Mouse (Mus musculus) hindbrain, embryonic 14.5 days (tissue): ENCODE measurements around the gene Tdrd1. TPM values are rescaled to one million over a fixed set of nuclear protein-coding genes. Genes with fewer than 3 reads are reported as not detected.
A peak's percentile ranks its signal among the peaks of the same experiment; 100 is the strongest.

Experiments
- ATAC-seq: fragments of 200-750 bp; cut with Nextera tagmentation; 2 replicates; pipeline ENCODE4 v1.8.0; 2017; ENCODE audit warnings: moderate number of reproducible peaks, mild to moderate bottlenecking, moderate TSS enrichment, moderate library complexity; ENCODE audit not compliant: low FRiP score
- DNase-seq: peaks from one replicate; pipeline ENCODE4 v3.0.0-alpha.2; 2015; ENCODE audit warnings: low spot score
- H3K27ac ChIP-seq: fragments of 300-500 bp; sonication (generic); 2 replicates; pipeline ENCODE4 v1.5.1; 2014; ENCODE audit warnings: mild to moderate bottlenecking, moderate library complexity
- H3K27me3 ChIP-seq: fragments of 300-500 bp; sonication (generic); 2 replicates; pipeline ENCODE4 v1.6.1; 2014; ENCODE audit warnings: mild to moderate bottlenecking, low read length, mixed read lengths; ENCODE audit not compliant: control insufficient read depth, insufficient read depth
- H3K36me3 ChIP-seq: fragments of 300-500 bp; sonication (generic); replicated peaks from 2 replicates; pipeline ENCODE4 v1.6.1; 2014; ENCODE audit not compliant: control insufficient read depth, insufficient read depth
- H3K4me1 ChIP-seq: fragments of 300-500 bp; sonication (generic); replicated peaks from 2 replicates; pipeline ENCODE4 v1.6.1; 2014; ENCODE audit warnings: antibody characterized with exemption, low read length, mixed read lengths; ENCODE audit not compliant: control insufficient read depth, insufficient read depth
- H3K4me2 ChIP-seq: fragments of 300-500 bp; sonication (generic); replicated peaks from 2 replicates; pipeline ENCODE4 v1.6.1; 2014; ENCODE audit warnings: mild to moderate bottlenecking, moderate library complexity
- H3K4me3 ChIP-seq: fragments of 300-500 bp; sonication (generic); replicated peaks from 2 replicates; pipeline ENCODE4 v1.5.1; 2014; ENCODE audit warnings: mild to moderate bottlenecking, low read length
- H3K9ac ChIP-seq: fragments of 300-500 bp; sonication (generic); 2 replicates; pipeline ENCODE4 v1.6.1; 2014
- H3K9me3 ChIP-seq: fragments of 300-500 bp; sonication (generic); 2 replicates; pipeline ENCODE4 v1.6.1; 2016; ENCODE audit warnings: low read length; ENCODE audit not compliant: control insufficient read depth
- WGBS: fragments of 180-500 bp; shearing (Covaris S2); extraction: QIAGEN DNeasy Blood & Tissue Kit; methylation state at CpG from one replicate; pipeline ENCODE4 v1.1.7; 2014; 5-methylcytosine and 5-hydroxymethylcytosine counted together
- polyA plus RNA-seq: library from polyadenylated mRNA; unstranded; fragments of >200 nt; fragmentation: Nextera tagmentation; extraction: Ambion mirVana; gene quantifications from 2 replicates; pipeline ENCODE4 v1.2.1, GENCODE M21; 2014

Gene Tdrd1
- polyA plus RNA-seq, 1 experiment from 2014 or later, result 1.3 TPM

DNA sequence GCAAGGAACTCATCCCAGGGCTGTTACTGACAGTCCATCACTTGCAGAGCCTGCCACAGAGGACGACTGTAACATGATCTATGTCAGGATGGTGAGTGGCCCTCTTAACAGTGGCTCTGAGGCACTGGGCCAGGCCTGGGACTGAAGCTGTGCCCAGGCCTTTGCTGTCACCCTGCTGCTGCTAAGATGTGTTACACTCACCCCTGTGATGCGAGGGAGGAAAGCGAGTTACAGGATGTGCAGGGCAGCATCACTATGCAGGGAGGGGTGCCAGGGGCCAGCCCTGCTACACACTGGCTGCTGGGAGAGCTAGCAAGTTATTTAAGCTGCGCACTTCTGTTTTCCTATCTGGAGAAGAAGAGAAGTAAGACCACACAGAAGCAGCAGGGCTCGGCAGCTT, 30.4 kb downstream of the Tdrd1 start:
- no peak for DNase-seq
- no peak for ATAC-seq
- no peaks in the 10 kb centered on the region for H3K9me3 ChIP-seq
- no peaks in the 10 kb centered on the region for H3K4me1 ChIP-seq
- no peak overlapping the region for H3K4me3 ChIP-seq
- no peak overlapping the region for H3K4me2 ChIP-seq
- H3K27ac ChIP-seq, result no peak overlapping the region
- H3K9ac ChIP-seq, result no peak overlapping the region
- H3K36me3 ChIP-seq, result no peaks in the 10 kb centered on the region
- no peaks in the 10 kb centered on the region for H3K27me3 ChIP-seq
- WGBS, result 51% methylated on average over 5 of the region's 5 CpGs

DNA sequence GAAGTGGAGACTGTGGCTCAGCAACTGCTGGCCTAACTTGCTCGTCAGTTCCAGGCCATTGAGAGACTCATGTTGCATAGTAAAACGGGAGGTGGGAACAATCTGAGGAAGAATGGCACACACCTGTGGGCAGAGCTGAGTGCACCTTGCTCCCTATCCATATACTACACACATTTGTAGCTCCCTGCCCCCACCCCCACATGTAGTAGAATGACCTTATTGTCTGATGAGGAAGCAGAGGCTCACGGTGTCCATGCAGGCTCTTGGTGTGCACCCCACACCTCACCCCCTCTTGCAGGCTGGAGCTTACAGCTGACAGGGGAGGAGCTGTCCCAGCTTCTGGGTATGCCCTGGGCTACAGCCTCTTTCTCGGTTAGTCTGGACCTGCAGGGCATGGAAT, 41.7 kb downstream of the Tdrd1 start:
- WGBS, result 76% methylated on average over 4 of the region's 4 CpGs
- DNase-seq, result no peak
- ATAC-seq, result no peak
- Histone ChIP-seq H3K9me3 (no peaks in the 10 kb centered on the region), H3K9ac (no peak overlapping the region), H3K36me3 (no peaks in the 10 kb centered on the region), H3K4me1 (no peaks in the 10 kb centered on the region), H3K27me3 (peaks cover 10% of the 10 kb centered on the region), H3K4me3 (no peak overlapping the region), H3K27ac (no peak overlapping the region), H3K4me2 (no peak overlapping the region)

DNA sequence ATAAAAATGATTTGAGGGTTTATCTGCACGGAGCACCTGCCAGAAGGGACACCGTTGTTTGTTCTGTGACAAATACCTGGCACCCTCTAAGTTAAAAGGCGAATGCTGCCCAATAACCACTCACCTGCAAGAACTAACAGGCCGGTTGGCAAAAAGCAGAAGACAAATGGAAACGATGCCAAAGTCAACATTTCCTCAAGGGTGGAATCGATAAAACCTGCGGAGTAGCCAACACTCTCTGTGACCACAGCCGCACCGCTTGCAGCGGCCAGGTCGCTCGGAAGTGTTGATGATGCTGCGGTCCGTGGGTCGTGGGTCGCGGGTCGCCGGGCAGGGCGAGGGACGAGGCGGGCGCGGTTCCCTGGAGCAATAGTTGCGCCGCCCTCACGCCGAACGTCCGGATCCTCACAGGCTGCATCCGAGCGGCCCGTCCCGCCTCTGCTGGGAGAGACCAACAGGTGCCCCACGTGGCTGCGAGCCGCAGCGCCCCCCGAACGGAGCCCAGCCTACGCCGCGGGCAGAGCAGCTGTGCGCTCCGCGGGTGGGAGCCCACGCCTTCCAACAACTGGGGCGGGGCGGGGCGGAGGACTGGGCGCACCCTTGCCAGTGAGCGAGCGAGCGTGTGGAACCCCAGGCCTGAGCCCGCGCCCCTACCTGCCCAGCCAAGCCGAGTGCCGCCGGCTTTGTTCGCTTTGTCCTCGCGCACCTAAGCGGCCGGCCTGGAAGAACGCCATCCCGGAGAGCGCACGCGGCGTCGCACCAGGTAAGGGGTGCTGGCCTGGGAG, 48.0 kb downstream of the Tdrd1 start, which contains the start of gene Vwa2:
Gene Vwa2 (plus strand): TSS at position 434 of the 785 bp plus-strand sequence.
- H3K4me2 ChIP-seq, result peak within 1 kb of the TSS; percentile 98
- peak within 1 kb of the TSS; percentile 59 for H3K9ac ChIP-seq
- peaks cover 9% of the 10 kb centered on the region; the same call in 1 of the 2 replicates for H3K4me1 ChIP-seq
- ATAC-seq (no peak), DNase-seq (no peak)
- WGBS, result 3% methylated on average over 69 of the region's 71 CpGs
- H3K9me3 ChIP-seq, result no peaks in the 10 kb centered on the region
- no peaks in the 10 kb centered on the region for H3K36me3 ChIP-seq
- no peak within 1 kb of the TSS for H3K27ac ChIP-seq
- peak within 1 kb of the TSS; percentile 46 for H3K4me3 ChIP-seq
- H3K27me3 ChIP-seq, result peaks cover 52% of the 10 kb centered on the region

DNA sequence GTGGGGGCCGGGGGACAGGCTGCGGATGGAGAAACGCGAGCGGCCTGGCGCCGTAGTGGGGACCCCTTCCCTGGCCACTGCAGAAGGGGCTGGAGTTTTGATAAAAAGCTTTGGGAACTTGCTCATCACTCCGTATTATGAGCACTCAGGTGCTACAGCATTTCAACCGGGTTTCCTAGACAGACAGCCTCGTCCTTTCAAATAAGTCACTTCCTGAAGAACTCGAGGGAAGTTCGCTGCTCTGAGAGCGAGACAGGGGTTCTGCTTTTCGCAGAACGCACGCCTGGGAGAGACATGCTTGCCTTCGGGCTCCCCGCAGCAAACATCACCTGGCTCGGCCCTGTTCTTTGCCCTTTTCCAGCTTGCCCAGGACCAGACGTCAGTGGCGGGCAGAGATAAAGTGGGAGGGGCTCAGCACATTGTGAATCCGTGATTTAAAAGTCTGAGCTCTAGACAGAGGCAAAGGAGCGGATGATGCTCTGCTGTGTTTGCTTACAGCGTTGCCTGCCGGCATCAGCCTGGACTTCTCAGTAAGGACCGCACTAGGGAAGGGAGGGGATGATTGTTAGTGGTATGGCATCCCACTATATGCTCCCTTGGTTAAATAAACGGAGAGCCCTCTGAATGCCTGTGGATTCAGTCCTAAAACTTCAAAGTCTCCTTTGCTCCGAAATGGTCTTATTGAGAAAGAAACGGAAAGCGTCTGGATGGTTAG, 48.7 kb downstream of the Tdrd1 start:
- peaks cover 52% of the 10 kb centered on the region for H3K27me3 ChIP-seq

DNA sequence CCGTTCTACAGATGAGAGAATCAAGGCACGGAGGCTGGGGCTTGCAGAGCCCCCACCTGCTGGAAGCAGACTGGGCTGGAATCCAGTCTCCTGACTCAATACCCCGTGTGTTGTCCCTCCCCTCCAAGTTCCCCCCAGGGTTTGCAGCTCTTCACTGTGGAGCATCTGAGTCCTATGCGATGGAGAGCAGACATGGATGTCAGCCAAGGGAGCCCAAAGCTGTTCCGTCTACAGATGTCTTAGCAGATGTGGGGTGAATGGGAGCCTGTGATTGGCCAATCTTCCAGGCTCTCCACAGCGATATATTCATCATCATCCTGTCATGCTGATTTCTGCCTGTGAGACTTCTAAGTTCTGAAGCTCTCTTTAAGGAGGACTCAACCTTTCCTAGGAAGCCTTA, 51.4 kb downstream of the Tdrd1 start:
- WGBS, result 53% methylated on average over 6 of the region's 6 CpGs
- Histone ChIP-seq H3K36me3 (no peaks in the 10 kb centered on the region), H3K27me3 (peaks cover 45% of the 10 kb centered on the region), H3K9me3 (no peaks in the 10 kb centered on the region), H3K9ac (no peak overlapping the region), H3K4me1 (peaks cover 9% of the 10 kb centered on the region; the same call in 1 of the 2 replicates), H3K4me2 (no peak overlapping the region), H3K4me3 (no peak overlapping the region), H3K27ac (no peak overlapping the region)
- DNase-seq (peak; percentile 35), ATAC-seq (no peak)

More for the DNA sequence above, 48.7 kb downstream of the Tdrd1 start:
- ATAC-seq, result no peak
- Histone ChIP-seq H3K36me3 (no peaks in the 10 kb centered on the region), H3K27ac (no peak overlapping the region), H3K9me3 (no peaks in the 10 kb centered on the region), H3K4me3 (peak overlapping the region; percentile 46), H3K4me2 (peak overlapping the region; percentile 98), H3K9ac (peak overlapping the region; percentile 59), H3K4me1 (peaks cover 9% of the 10 kb centered on the region; the same call in 1 of the 2 replicates)
- 10% methylated on average over 30 of the region's 30 CpGs for WGBS
- peak; percentile 45 for DNase-seq

DNA sequence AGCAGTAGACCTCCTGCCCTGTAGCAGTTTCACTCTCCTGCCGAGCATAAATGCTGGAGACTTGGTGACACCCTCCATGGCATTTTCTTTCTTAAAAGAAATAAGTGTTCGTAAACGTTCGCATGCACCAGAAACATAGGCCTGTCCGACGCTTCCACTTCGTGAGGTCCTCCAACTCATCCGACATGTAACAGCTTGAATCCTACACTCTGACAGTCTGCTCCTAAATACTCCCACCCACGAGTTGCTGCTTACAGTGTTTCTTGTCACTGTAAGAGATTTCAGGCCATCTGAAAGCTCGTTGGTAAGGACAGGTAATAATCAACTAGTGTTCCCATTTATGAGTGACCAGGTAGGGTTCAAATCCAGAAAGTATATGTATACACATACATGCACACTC, 61.9 kb downstream of the Tdrd1 start:
- DNase-seq (no peak), ATAC-seq (no peak)
- Histone ChIP-seq H3K27me3 (no peaks in the 10 kb centered on the region), H3K36me3 (no peaks in the 10 kb centered on the region), H3K9ac (no peak overlapping the region), H3K4me2 (no peak overlapping the region), H3K9me3 (no peaks in the 10 kb centered on the region), H3K4me1 (no peaks in the 10 kb centered on the region), H3K27ac (no peak overlapping the region), H3K4me3 (no peak overlapping the region)
- 90% methylated on average over 10 of the region's 10 CpGs for WGBS

DNA sequence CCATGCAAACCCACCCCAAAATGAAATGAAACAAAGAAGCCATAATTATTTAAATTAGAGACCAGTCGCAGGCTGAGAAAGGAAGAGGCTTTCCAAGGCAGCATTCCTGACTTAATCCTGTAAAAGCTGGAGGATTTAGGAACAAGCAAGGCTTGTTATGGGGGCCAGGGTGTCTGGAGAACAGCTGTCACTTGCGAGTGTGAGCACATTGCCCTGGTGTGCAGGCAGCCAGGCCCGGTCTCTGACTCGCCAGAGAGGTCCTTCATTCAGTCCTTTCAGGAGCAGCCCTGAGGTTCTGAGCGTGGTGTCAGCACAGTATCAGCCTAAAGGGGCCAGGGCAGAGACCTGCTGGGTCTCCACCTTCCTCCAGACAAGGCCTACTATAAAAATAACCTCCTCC, 62.6 kb downstream of the Tdrd1 start:
- H3K4me3 ChIP-seq, result no peak overlapping the region
- no peaks in the 10 kb centered on the region for H3K9me3 ChIP-seq
- no peak for ATAC-seq
- no peaks in the 10 kb centered on the region for H3K36me3 ChIP-seq
- WGBS, result 83% methylated on average over 5 of the region's 5 CpGs
- no peaks in the 10 kb centered on the region for H3K27me3 ChIP-seq
- H3K27ac ChIP-seq, result no peak overlapping the region
- H3K4me1 ChIP-seq, result no peaks in the 10 kb centered on the region
- no peak for DNase-seq
- no peak overlapping the region for H3K9ac ChIP-seq
- H3K4me2 ChIP-seq, result no peak overlapping the region

DNA sequence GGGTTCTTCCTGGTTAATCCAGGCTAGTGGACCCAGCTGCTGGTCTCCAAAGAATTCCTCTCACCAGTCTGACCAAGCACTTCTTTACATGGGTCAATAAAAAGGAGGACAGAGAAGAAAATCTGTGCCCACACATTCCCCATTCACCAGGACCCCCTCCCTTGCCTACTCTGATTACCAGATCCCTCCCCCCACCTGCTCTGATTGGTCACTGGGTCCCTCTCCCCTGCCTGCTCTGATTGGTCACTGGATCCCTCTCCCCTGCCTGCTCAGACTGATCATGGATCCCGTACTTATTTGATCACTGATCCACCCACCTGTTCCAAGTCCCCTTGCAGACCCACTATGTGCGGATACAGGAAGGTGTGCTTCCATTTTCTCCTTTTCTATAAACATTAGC, 65.4 kb downstream of the Tdrd1 start:
- ATAC-seq (no peak), DNase-seq (no peak)
- 53% methylated on average over 2 of the region's 2 CpGs for WGBS
- H3K9ac ChIP-seq, result no peak overlapping the region
- no peak overlapping the region for H3K4me2 ChIP-seq
- H3K27me3 ChIP-seq, result no peaks in the 10 kb centered on the region
- no peaks in the 10 kb centered on the region for H3K36me3 ChIP-seq
- H3K4me3 ChIP-seq, result no peak overlapping the region
- no peak overlapping the region for H3K27ac ChIP-seq
- no peaks in the 10 kb centered on the region for H3K4me1 ChIP-seq
- no peaks in the 10 kb centered on the region for H3K9me3 ChIP-seq

DNA sequence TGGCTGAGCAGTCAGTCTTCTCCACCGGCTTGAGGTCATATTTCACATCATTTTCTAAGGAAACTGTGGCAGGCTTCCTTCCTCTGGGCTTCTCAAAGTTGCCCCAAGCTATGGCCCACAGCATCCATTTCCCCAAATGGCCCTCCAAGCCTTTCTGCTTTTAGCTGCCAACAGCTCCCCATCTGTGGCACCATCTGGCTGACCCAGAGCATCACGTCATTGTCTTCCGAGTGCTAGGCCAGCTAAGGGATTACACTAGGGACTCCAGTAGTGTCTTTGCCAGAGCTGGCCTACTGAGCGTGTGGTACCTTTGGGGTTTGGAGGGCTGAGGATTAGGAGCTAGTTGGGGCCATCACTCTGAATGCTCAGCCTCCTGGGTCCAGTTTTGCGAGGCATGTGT, 66.6 kb downstream of the Tdrd1 start:
- WGBS, result 57% methylated on average over 5 of the region's 5 CpGs
- no peak overlapping the region for H3K27ac ChIP-seq
- H3K9ac ChIP-seq, result no peak overlapping the region
- H3K9me3 ChIP-seq, result no peaks in the 10 kb centered on the region
- H3K27me3 ChIP-seq, result no peaks in the 10 kb centered on the region
- H3K36me3 ChIP-seq, result no peaks in the 10 kb centered on the region
- no peak overlapping the region for H3K4me2 ChIP-seq
- H3K4me3 ChIP-seq, result no peak overlapping the region
- DNase-seq, result no peak
- no peak for ATAC-seq
- no peaks in the 10 kb centered on the region for H3K4me1 ChIP-seq
